Mouse (Mus musculus): ENCODE results near the gene Hist1h3a.
"Not testable (repeated sequence)": the region's sequence is repeated elsewhere in the genome, so short reads cannot be mapped to it uniquely, and the experiment has no call there.

Hist1h3a gene

GRCm38 (mm10) chr13:23761871-23762821, at the start of gene Hist1h3a:
Hist1h3a (minus strand) TSS chr13:23762386.
- peak; percentile 43 to 58 for DNase-seq

GRCm38 (mm10) chr13:23806422-23807052, 44.4 kb upstream of the Hist1h3a start, which contains the start of gene Slc17a2:
Slc17a2 (plus strand) TSS chr13:23806993.
- DNase-seq = no peak

GRCm38 (mm10) chr13:23804532-23804931, 42.3 kb upstream of the Hist1h3a start:
- DNase-seq = no peak

- no peak for DNase-seq
These were observed 37.2 kb upstream of the Hist1h3a start for GRCm38 (mm10) chr13:23799405-23799804.

- DNase-seq = peak in 1 of 2 experiments; percentile 19
These were observed 30.3 kb upstream of the Hist1h3a start for GRCm38 (mm10) chr13:23792520-23792919.

GRCm38 (mm10) chr13:23779025-23779424, 16.8 kb upstream of the Hist1h3a start:
- no peak for DNase-seq

GRCm38 (mm10) chr13:23778339-23778738, 16.2 kb upstream of the Hist1h3a start:
- no peak for DNase-seq

- DNase-seq = no peak
These were observed 10.6 kb upstream of the Hist1h3a start for GRCm38 (mm10) chr13:23772561-23773313.

GRCm38 (mm10) chr13:23769613-23770012, 7.4 kb upstream of the Hist1h3a start, which contains the start of gene Trim38:
Trim38 (plus strand) TSS chr13:23769913.
- DNase-seq = not testable (repeated sequence)

GRCm38 (mm10) chr13:23768834-23769397, 6.7 kb upstream of the Hist1h3a start:
- DNase-seq = no peak

- no peak for DNase-seq
These were observed 4.6 kb upstream of the Hist1h3a start for GRCm38 (mm10) chr13:23766772-23767171.

- no peak for DNase-seq
These were observed 3.0 kb upstream of the Hist1h3a start for GRCm38 (mm10) chr13:23765172-23765513.

GRCm38 (mm10) chr13:23764324-23765171, 2.4 kb upstream of the Hist1h3a start:
- DNase-seq = no peak

GRCm38 (mm10) chr13:23763586-23764323, 1.6 kb upstream of the Hist1h3a start, which contains the start of gene Hist1h1a:
Hist1h1a (plus strand) TSS chr13:23763666.
- DNase-seq = peak; percentile 77 to 81

GRCm38 (mm10) chr13:23763242-23763585, 1.0 kb upstream of the Hist1h3a start:
- no peak for DNase-seq

- DNase-seq = peak; percentile 95 to 96
These were observed 968 bp downstream of the Hist1h3a start, which contains the start of gene Hist1h4a for GRCm38 (mm10) chr13:23760972-23761864. Hist1h4a (minus strand) TSS chr13:23761230.

GRCm38 (mm10) chr13:23760240-23760971, 1.8 kb downstream of the Hist1h3a start:
- no peak for DNase-seq

- DNase-seq = no peak
These were observed 2.3 kb downstream of the Hist1h3a start for GRCm38 (mm10) chr13:23759916-23760239.

- DNase-seq = no peak
These were observed 2.9 kb downstream of the Hist1h3a start for GRCm38 (mm10) chr13:23759251-23759771.

Measured in spleen, adult 18-20 months (tissue).